Mouse (Mus musculus) cerebellum, adult (tissue): ENCODE results near the gene Ugt1a8.

ENCODE experiments used
- ATAC-seq: cut with Nextera tagmentation; 2 replicates; pipeline ENCODE4 v1.9.2; 2017; ENCODE audit warnings: mild to moderate bottlenecking, moderate library complexity, mixed read lengths; ENCODE audit not compliant: insufficient number of reproducible peaks, low FRiP score, low TSS enrichment

Gene Ugt1a8

DNA sequence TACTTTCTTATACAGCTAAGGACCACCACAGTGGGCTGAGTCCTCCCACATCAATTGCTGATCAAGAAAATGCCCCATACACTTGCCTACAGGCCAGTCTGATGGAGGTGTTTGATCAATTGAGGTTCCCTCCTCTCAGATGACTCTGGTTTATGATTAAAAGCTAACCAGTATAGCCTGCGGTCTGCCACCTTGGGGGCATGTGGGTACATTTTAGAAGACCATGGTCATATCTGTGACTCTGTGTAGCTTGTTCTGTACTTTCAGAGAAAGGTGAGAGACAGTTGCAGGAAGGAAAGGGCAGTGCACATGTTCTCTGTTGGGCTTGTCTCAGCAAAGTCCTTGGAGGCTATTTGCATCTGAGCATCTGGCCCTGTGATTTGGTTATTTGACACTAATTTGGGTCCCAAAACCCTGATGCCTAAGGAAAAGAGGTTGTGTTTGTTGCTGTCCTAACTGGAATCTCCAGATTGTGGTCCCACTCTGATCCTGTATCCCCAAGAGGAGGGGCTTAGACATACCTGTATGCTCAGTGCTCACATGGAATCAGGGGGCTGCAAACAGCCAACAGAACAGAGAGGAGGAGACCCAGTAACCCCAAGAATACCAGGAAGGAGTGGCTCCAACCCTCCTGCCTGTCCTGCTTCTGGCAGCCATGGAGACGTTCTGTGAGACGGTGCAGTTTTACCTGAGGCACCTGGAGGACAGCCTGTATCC is 145.2 kb downstream of the Ugt1a8 start:
- no peak for ATAC-seq

- no peak for ATAC-seq
These were observed 146.0 kb downstream of the Ugt1a8 start for GRCm38 (mm10) chr1:88233421-88234247.

DNA sequence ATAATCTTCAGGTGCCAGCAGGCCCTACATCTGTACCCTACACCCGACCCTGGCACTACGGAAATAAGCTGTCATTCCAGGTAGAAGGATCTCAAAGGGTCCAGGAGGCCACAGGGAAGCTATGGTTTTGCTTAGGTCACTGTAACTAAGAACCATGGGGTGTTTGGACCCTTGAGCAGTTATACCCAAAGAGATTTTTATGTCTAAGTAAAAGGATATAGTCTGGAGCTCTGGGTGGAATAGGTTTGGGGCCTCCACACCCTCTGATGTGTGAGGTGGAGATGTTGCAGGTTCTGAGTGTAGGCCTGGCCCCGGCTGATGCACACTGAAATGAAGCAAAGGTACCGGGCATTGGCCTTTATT is 146.6 kb downstream of the Ugt1a8 start:
- no peak for ATAC-seq

GRCm38 (mm10) chr1:88234646-88235045 is 147.0 kb downstream of the Ugt1a8 start:
- ATAC-seq: no peak

- no peak for ATAC-seq
These were observed 147.7 kb downstream of the Ugt1a8 start for GRCm38 (mm10) chr1:88235046-88235893.

DNA sequence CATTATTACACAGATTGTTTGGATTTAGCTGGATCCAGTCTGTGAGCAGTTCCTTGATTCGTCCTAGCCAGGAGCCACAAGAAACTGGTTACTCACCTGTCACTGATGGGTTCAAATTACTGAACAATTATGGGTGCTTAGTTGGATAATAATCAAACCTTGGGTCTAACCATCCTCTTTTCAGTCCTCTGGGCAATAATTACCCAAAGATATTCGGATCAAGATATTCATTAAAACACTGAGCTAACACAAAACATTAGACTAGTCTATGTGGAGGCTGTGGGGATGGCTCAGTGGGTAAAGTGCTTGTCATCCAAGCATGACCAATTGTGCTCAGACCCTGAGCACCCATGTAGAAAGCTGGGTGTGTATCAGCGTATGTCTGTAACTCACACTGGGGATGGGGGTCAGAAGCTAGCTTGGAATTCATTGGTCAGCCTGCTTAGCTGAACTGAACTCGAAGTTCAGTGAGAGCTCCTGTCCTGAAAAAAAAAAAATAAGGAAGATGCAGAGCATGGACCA is 148.3 kb downstream of the Ugt1a8 start:
- no peak for ATAC-seq

- ATAC-seq: no peak
These were observed 149.7 kb downstream of the Ugt1a8 start for GRCm38 (mm10) chr1:88237311-88237710.

DNA sequence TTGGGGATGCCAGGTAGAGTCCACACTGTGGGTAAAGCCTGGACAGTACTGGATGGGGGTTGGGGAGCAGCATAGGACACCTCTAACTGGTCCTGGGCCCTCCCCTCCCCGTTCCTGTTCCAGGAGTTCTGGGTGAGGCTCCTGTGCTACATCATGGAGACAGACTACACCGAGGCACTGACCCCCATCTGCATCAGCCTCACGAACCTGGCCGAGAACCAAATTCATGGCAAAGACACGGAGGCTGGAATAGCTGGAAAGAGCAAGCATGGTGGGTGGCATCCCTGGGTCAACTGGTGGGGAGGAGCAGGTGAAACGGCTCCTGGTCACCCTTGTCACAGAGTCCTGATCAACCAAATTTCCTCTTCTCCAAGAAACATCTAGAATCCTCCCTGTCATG is 151.2 kb downstream of the Ugt1a8 start:
- ATAC-seq: no peak

DNA sequence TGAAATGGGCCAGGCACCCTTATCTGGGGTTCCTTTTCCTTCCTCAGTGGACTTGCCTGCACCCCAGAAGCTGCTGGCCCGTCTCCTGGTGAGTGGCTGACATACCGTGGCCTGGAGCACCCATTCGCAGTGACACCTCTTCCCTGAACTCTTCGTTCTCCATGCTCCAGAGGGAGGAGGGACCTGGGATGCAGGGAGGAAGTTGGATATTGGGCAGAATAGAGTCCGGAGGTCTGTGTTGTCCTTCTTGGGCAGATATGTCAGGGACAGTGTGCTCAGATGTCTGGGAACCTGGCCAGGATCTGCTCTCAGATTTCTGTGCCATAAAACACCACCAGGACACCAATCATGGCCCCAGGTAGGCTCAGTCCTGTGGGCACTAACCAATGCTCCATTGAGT is 152.5 kb downstream of the Ugt1a8 start:
- no peak for ATAC-seq

DNA sequence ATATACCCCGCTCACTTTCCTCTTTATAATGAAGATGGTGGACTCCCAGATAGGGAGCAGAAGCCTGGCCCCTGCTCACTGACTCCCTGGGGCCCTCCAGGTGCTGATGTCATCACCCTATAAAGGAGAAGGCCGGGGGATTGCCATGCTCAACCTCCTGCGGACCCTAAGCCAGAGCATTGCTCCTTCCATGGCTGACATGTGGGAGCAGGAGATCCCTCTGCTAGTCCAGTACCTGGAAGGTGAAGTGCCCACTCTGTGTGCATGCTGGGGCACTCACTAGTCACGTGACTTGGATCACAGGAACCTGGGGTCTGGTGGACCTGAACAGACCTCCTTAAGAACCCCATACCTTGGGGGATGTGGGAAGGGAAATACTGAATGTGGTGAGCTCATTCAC is 153.0 kb downstream of the Ugt1a8 start:
- no peak for ATAC-seq

- ATAC-seq: no peak
These were observed 156.2 kb downstream of the Ugt1a8 start for GRCm38 (mm10) chr1:88243861-88244260.

GRCm38 (mm10) chr1:88245881-88246280 is 158.3 kb downstream of the Ugt1a8 start:
- ATAC-seq: no peak

DNA sequence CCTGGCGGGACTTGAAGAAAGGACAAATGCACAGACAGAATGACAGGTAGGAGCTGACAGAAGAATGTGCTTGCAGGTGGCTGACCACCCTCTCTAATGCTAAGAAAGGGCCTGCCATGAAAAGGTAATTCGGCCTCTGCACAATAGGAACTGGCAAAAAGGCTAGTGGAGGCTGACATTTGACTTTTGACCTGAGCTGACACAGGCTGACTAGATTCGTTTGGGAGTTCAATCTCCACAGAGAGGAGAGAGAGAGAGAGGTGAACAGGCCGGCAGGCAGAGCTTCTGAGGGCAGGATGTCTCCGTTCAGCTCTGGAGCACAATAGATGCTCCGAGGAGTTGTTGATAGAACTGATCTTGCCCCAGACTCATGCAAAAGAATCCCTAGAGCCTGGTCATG is 158.8 kb downstream of the Ugt1a8 start:
- no peak for ATAC-seq

DNA sequence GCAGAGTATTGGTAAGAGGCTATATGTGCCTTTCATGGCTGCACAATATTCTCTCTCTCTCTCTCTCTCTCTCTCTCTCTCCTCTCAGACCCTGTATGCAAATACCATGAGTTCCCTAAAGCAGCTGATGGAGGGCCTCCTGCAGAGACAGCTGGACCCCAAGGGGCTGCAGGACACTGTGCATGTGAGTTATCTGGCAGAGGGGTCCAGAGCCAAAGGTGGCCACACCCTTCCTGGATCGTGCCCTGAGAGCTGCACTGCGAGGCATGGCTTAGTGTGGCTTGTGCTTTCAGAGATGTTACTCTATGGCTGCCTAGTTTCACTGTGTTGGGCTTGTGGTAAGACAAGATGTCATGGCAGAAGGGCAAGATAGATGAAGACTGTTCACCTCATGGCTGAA is 160.0 kb downstream of the Ugt1a8 start:
- ATAC-seq: no peak

GRCm38 (mm10) chr1:88248658-88249057 is 161.0 kb downstream of the Ugt1a8 start:
- ATAC-seq: no peak

GRCm38 (mm10) chr1:88249596-88249995 is 162.0 kb downstream of the Ugt1a8 start:
- ATAC-seq: no peak

DNA sequence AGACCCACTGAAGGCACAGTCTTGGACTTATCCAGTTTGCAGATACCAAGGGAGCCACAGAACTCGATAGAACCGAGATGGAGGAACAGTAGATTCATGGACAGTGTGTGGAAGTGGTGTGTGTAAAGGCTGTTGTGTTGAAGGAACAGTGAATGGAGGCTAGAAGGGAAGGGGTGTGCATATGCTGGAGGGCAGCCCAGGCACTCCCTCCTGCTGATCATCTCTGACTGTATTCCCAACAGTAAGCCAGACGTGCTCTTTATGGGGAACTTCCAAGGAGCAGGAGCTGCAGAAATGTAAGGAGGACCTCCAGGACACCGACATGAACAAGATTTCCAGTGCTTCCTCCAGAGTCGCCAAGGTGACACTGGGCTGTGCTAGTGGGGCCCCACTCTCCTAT is 162.4 kb downstream of the Ugt1a8 start:
- no peak for ATAC-seq

DNA sequence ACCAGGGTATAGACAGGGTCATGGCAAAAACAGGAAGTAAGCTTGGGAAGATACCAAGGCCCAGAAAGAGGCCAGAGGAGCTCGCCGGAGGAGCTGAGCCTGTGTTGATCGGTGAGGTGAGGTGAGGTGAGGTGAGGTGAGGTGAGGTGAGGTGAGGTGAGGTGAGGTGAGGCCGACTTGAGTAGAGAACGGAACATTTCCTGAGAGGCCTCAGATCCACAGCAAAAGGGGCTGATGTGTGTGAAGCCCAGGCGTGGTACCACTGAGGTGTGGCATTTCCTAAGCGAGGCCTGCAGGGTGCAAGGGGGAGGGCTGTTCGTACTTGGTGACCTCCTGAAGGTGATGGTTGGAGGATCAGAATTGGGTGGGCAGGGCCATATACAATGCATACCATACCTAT is 165.5 kb downstream of the Ugt1a8 start:
- ATAC-seq: no peak

DNA sequence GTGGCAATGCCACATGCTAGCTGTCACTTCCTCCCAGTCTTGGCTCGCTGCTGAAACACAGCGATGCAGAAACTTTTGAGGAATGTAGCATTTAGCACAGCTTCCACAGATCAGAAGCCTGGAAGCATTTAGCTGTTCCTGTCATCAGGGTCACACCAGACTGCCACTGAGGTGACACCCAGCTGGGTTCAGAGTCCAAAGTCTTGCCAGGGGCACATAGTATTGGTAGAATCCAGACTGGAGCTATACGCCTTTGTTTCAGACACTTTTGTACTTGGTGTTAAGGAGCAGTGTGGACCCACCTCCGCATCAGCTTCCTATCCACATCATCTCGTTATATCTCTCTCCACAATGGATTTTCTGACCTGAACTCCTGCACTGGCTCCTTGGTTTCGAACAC is 165.9 kb downstream of the Ugt1a8 start:
- ATAC-seq: no peak

DNA sequence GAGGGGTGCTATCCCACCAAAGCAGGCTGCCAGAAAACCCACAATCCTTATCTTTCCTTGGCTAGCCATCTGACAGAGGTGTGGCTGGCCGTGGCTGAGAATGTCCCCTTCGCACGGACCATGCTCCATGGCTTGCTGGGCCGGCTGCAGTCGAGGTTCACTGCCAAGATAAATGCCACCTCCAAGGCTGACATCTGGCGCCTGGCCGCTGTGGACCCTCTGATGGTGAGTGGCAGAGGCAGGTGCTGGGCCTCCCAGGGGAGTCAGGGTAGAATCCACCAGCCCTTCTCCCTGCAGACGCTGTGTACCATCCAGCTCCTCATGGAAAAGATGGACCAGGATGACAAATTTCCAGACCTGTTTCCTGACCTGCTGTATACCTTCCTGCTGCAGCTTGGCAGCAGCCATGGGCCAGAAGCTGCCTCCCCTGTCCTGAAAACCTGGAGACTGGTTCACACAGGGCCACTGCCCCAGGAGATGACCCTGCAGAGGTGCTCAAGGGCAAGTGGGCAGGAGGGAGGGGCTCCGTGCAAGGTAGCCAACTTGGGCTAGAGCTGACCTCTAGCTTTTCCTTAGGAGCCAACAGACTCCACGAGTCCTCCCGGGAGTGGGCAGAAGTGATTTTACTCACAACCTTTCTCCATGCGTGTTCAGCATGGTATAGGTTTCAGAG is 167.3 kb downstream of the Ugt1a8 start:
- 0 out of 2 replicates have a peak, but pooled peaks have one; percentile 0 for ATAC-seq
